In genomic region chr12:70221425-70221824, GRCm38 (mm10) we compare ENCODE assay signal across 20 mouse cellular contexts.
"Had no signal": no experiment of that assay in that cellular context is flagged by ENCODE, and none has a peak within 500 bp of the region (broad histone marks: within the 10 kb centered on the region; RNA-seq: fewer than 3 reads in every experiment).

No protein-coding gene starts in this region.

- DNase-seq: kidney, adult 11 months; kidney, adult 9 months; kidney, postnatal 25 days; layer of hippocampus, adult 9-11 months; liver, embryonic 13.5 days; lung, embryonic 14.5 days; midbrain, embryonic 14.5 days; right cerebral cortex, postnatal 14 days; right cerebral cortex, postnatal 4 days; thymus, adult 2 months; thymus, postnatal 14 days; thymus, postnatal 4 days had no signal

- H3K27ac ChIP-seq: intestine, embryonic 15.5 days; limb, embryonic 10.5 days; limb, embryonic 13.5 days; liver, embryonic 13.5 days; macrophage; neural tube, embryonic 13.5 days; stomach, postnatal 0 days had no signal

- H3K4me3 ChIP-seq: intestine, embryonic 15.5 days; limb, embryonic 10.5 days; limb, embryonic 13.5 days; liver, embryonic 13.5 days; neural tube, embryonic 13.5 days had no signal

- H3K4me1 ChIP-seq: intestine, embryonic 15.5 days had no signal

- ATAC-seq: intestine, embryonic 15.5 days; lung, postnatal 0 days had no signal

- H3K27me3 ChIP-seq: intestine, embryonic 15.5 days; liver, embryonic 13.5 days had no signal

- H3K9ac ChIP-seq: intestine, embryonic 15.5 days; limb, embryonic 13.5 days; liver, embryonic 13.5 days; lung, embryonic 14.5 days; neural tube, embryonic 13.5 days had no signal

- H3K4me2 ChIP-seq: intestine, embryonic 15.5 days; limb, embryonic 13.5 days; liver, embryonic 13.5 days; lung, embryonic 14.5 days; midbrain, embryonic 11.5 days; neural tube, embryonic 13.5 days had no signal

- H3K36me3 ChIP-seq: limb, embryonic 10.5 days; limb, embryonic 13.5 days; neural tube, embryonic 13.5 days had no signal

- H3K9me3 ChIP-seq: intestine, embryonic 15.5 days; limb, embryonic 10.5 days; limb, embryonic 13.5 days; liver, embryonic 13.5 days; neural tube, embryonic 13.5 days had no signal
